Mouse (Mus musculus) heart, adult 2 months (tissue): Measurements from ENCODE around the gene Nell2. TPM values are rescaled to one million over a fixed set of nuclear protein-coding genes. Genes with fewer than 3 reads are reported as not detected.
"Not testable (repeated sequence)": the region's sequence is repeated elsewhere in the genome, so short reads cannot be mapped to it uniquely, and the experiment has no call there.

ENCODE experiments used
- DNase-seq, 2 experiments: peaks; one replicate each; pipeline ENCODE4 v3.0.0; 2021
- H3K27ac ChIP-seq: fragments of 200-600 bp; 2 replicates; pipeline ENCODE4 v1.8.1; 2022
- H3K27me3 ChIP-seq: fragments of 200-500 bp; 2 replicates; pipeline ENCODE4 v1.6.1; 2012; ENCODE audit warnings: mild to moderate bottlenecking, low read length, inconsistent platforms, mixed read lengths; ENCODE audit not compliant: control insufficient read depth, insufficient read depth
- H3K36me3 ChIP-seq: fragments of 200-500 bp; 2 replicates; pipeline ENCODE4 v1.6.1; 2012; ENCODE audit warnings: low read length, inconsistent platforms; ENCODE audit not compliant: control insufficient read depth, insufficient read depth
- H3K4me1 ChIP-seq: fragments of 200-500 bp; 2 replicates; pipeline ENCODE4 v1.6.1; 2011; ENCODE audit warnings: low read length; ENCODE audit not compliant: control insufficient read depth, insufficient read depth
- H3K4me3 ChIP-seq: fragments of 200-600 bp; 2 replicates; pipeline ENCODE4 v1.8.1; 2022
- H3K79me2 ChIP-seq: fragments of 200-500 bp; replicated peaks from 2 replicates; pipeline ENCODE4 v1.6.1; 2012; ENCODE audit warnings: mild to moderate bottlenecking, inconsistent platforms, low read length, moderate library complexity, mixed read lengths; ENCODE audit not compliant: control insufficient read depth, insufficient read depth
- H3K9ac ChIP-seq: fragments of 200-500 bp; 2 replicates; pipeline ENCODE4 v1.6.1; 2012; ENCODE audit warnings: low read depth, mild to moderate bottlenecking, control low read depth, inconsistent platforms, low read length, mixed read lengths
- CTCF ChIP-seq: fragments of 200-600 bp; IDR thresholded peaks from 2 replicates; pipeline ENCODE4 v1.8.1; 2022; ENCODE audit warnings: antibody characterized with exemption, mild to moderate bottlenecking, moderate library complexity
- EP300 ChIP-seq: fragments of 200-500 bp; IDR thresholded peaks from 2 replicates; pipeline ENCODE4 v1.6.1; 2011; ENCODE audit warnings: low read depth, low read length, control low read depth; ENCODE audit not compliant: insufficient read depth
- POLR2A ChIP-seq: fragments of 200-500 bp; IDR thresholded peaks from 2 replicates; pipeline ENCODE4 v1.6.1; 2011; ENCODE audit warnings: mild to moderate bottlenecking, low read depth, low read length, control low read depth; ENCODE audit not compliant: insufficient read depth
- WGBS: fragments of 180-500 bp; shearing (Covaris S2); methylation state at CpG from one replicate; pipeline ENCODE4 v1.1.7; 2018; 5-methylcytosine and 5-hydroxymethylcytosine counted together
- intact Hi-C: fragments of 180-260 bp; cut with DNase I; formaldehyde crosslinking; loops from one replicate; pipeline ENCODE4 v1.15.1; 2025
- polyA plus RNA-seq: library from polyadenylated mRNA; depleted of rRNA; stranded (reverse); fragments of >200 nt; gene quantifications from 2 replicates; pipeline ENCODE4 v1.2.3, GENCODE M21; 2012
- total RNA-seq, 2 experiments: library from RNA; stranded (reverse); gene quantifications; 2 replicates each; pipeline ENCODE4 v1.2.3; 2021

The Nell2 gene
- total and polyA plus RNA-seq, 3 experiments, result 0.06 to 0.08 TPM; not detected in 1

- intact Hi-C loops, result no loop called here
- no peak overlapping the region for H3K4me3 ChIP-seq
- H3K27me3 ChIP-seq, result peaks cover 11% of the 10 kb centered on the region
- no peak overlapping the region for H3K9ac ChIP-seq
- H3K79me2 ChIP-seq, result no peaks in the 10 kb centered on the region
- no peaks in the 10 kb centered on the region for H3K36me3 ChIP-seq
- no peaks in the 10 kb centered on the region for H3K4me1 ChIP-seq
- TF ChIP-seq CTCF (no peak), POLR2A (no peak), EP300 (no peak)
- no peak overlapping the region for H3K27ac ChIP-seq
- 9% methylated on average over 5 of the region's 5 CpGs for WGBS
- DNase-seq, result no peak
These were observed 2.4 kb downstream of the Nell2 start for GRCm38 (mm10) chr15:95525997-95526396.

- DNase-seq, result no peak
- H3K36me3 ChIP-seq, result no peaks in the 10 kb centered on the region
- H3K4me1 ChIP-seq, result no peaks in the 10 kb centered on the region
- TF ChIP-seq CTCF (no peak), EP300 (no peak), POLR2A (no peak)
- no peak overlapping the region for H3K4me3 ChIP-seq
- H3K9ac ChIP-seq, result no peak overlapping the region
- no peaks in the 10 kb centered on the region for H3K27me3 ChIP-seq
- intact Hi-C loops, result no loop called here
- 51% methylated on average over 3 of the region's 3 CpGs for WGBS
- H3K27ac ChIP-seq, result no peak overlapping the region
- no peaks in the 10 kb centered on the region for H3K79me2 ChIP-seq
These were observed 10.2 kb downstream of the Nell2 start for GRCm38 (mm10) chr15:95518204-95518603.

- DNase-seq, H3K27me3 ChIP-seq, H3K4me3 ChIP-seq, H3K36me3 ChIP-seq, H3K4me1 ChIP-seq, H3K9ac ChIP-seq, intact Hi-C loops, H3K27ac ChIP-seq, H3K79me2 ChIP-seq: not testable (repeated sequence)
- WGBS, result 68% methylated on average over 2 of the region's 2 CpGs
These were observed 15.1 kb downstream of the Nell2 start for GRCm38 (mm10) chr15:95513306-95513705.

- H3K9ac ChIP-seq, result no peak overlapping the region
- intact Hi-C loops, result no loop called here
- no peaks in the 10 kb centered on the region for H3K79me2 ChIP-seq
- no peak for DNase-seq
- no peaks in the 10 kb centered on the region for H3K4me1 ChIP-seq
- no peaks in the 10 kb centered on the region for H3K27me3 ChIP-seq
- H3K27ac ChIP-seq, result no peak overlapping the region
- H3K36me3 ChIP-seq, result no peaks in the 10 kb centered on the region
- no peak overlapping the region for H3K4me3 ChIP-seq
- TF ChIP-seq EP300 (no peak), POLR2A (no peak), CTCF (no peak)
- 47% methylated on average over 4 of the region's 4 CpGs for WGBS
These were observed 32.7 kb downstream of the Nell2 start for GRCm38 (mm10) chr15:95495666-95496065.

- 81% methylated on average over 8 of the region's 8 CpGs for WGBS
- no peak for TF ChIP-seq CTCF
- no peak for TF ChIP-seq POLR2A
- no peak for TF ChIP-seq EP300
- H3K36me3 ChIP-seq, result no peaks in the 10 kb centered on the region
These were observed 33.2 kb downstream of the Nell2 start for GRCm38 (mm10) chr15:95495193-95495592.

GRCm38 (mm10) chr15:95492201-95492600 lies 36.2 kb downstream of the Nell2 start:
- Histone ChIP-seq H3K36me3 (no peaks in the 10 kb centered on the region), H3K27ac (no peak overlapping the region), H3K27me3 (no peaks in the 10 kb centered on the region), H3K4me3 (no peak overlapping the region), H3K4me1 (no peaks in the 10 kb centered on the region), H3K79me2 (no peaks in the 10 kb centered on the region), H3K9ac (no peak overlapping the region)
- DNase-seq, result no peak
- 45% methylated on average over 5 of the region's 5 CpGs for WGBS
- intact Hi-C loops, result no loop called here
- TF ChIP-seq EP300, result no peak
- no peak for TF ChIP-seq CTCF
- no peak for TF ChIP-seq POLR2A

More at GRCm38 (mm10) chr15:95495193-95495592, 33.2 kb downstream of the Nell2 start:
- H3K79me2 ChIP-seq, result no peaks in the 10 kb centered on the region
- no peak overlapping the region for H3K9ac ChIP-seq
- no peak overlapping the region for H3K27ac ChIP-seq
- no peaks in the 10 kb centered on the region for H3K27me3 ChIP-seq
- no peaks in the 10 kb centered on the region for H3K4me1 ChIP-seq
- intact Hi-C loops, result no loop called here
- DNase-seq, result no peak
- no peak overlapping the region for H3K4me3 ChIP-seq

GRCm38 (mm10) chr15:95489174-95489573 lies 39.2 kb downstream of the Nell2 start:
- no peak for TF ChIP-seq CTCF
- TF ChIP-seq POLR2A, result no peak
- TF ChIP-seq EP300, result no peak
- Histone ChIP-seq H3K4me1 (no peaks in the 10 kb centered on the region), H3K9ac (no peak overlapping the region), H3K27ac (no peak overlapping the region), H3K36me3 (no peaks in the 10 kb centered on the region), H3K79me2 (no peaks in the 10 kb centered on the region), H3K27me3 (no peaks in the 10 kb centered on the region), H3K4me3 (no peak overlapping the region)
- 63% methylated on average over 4 of the region's 4 CpGs for WGBS
- DNase-seq, result no peak
- intact Hi-C loops, result no loop called here
